26 mouse cellular contexts compared by ENCODE assay signal in genomic region chr9:58144664-58145063, GRCm38 (mm10). TPM values are rescaled to one million over a fixed set of nuclear protein-coding genes. Genes with fewer than 3 reads are reported as not detected.
DNase-seq lines count a peak whose midpoint lies in the region; ATAC-seq and TF ChIP-seq lines count a peak whose summit lies in the region.
"Had no signal": no experiment of that assay in that cellular context is flagged by ENCODE, and none has a peak within 500 bp of the region (broad histone marks: within the 10 kb centered on the region; RNA-seq: fewer than 3 reads in every experiment).

No protein-coding gene starts in this region.

- TF ChIP-seq CTCF in Patski (IDR thresholded peaks at IDR 0.05), result no peak

- POLR2A ChIA-PET in Patski (lab: Charles Lee), result interaction anchor here (0.6 to 1.8 kb wide), 5 partner anchors 9 to 89 kb away, joined by 3 to 8 read pairs (median 5); no protein-coding TSS in a partner anchor

- peaks cover 19% of the 10 kb centered on the region; the same call in 1 of the 2 replicates for H3K36me3 ChIP-seq in kidney, embryonic 15.5 days
- H3K36me3 ChIP-seq: embryonic facial prominence, embryonic 15.5 days; liver, embryonic 13.5 days had no signal

- in situ Hi-C loops in Patski (cut with MboI; ENCODE audit: low pct_unique_long_range_greater_than_20kb), result loop anchor here (5.0 kb wide), 1 partner anchor 87 kb away; no protein-coding TSS in a partner anchor

- no peak for ATAC-seq in kidney, embryonic 15.5 days (replicated peaks; ENCODE audit: low FRiP score)
- peak; percentile 69 for ATAC-seq in Patski
- ATAC-seq: hindbrain, embryonic 16.5 days; intestine, embryonic 16.5 days had no signal

- no peak overlapping the region for H3K9ac ChIP-seq in kidney, embryonic 15.5 days
- H3K9ac ChIP-seq: embryonic facial prominence, embryonic 15.5 days; limb, embryonic 12.5 days; liver, embryonic 13.5 days; lung, embryonic 14.5 days had no signal

- CTCF ChIA-PET in Patski (lab: Charles Lee), result interaction anchor here (1.1 to 1.6 kb wide), 4 partner anchors 9 to 106 kb away, joined by 3 to 7 read pairs (median 4); partner anchors contain the start of genes Islr and Islr2

- no peak overlapping the region for H3K4me3 ChIP-seq in kidney, embryonic 15.5 days (replicated peaks)
- H3K4me3 ChIP-seq: embryonic facial prominence, embryonic 15.5 days; gastrocnemius, adult 2 months; limb, embryonic 12.5 days; liver, embryonic 13.5 days; myocyte had no signal

- H3K9me3 ChIP-seq in kidney, embryonic 15.5 days (replicated peaks), result no peaks in the 10 kb centered on the region
- H3K9me3 ChIP-seq: embryonic facial prominence, embryonic 15.5 days; limb, embryonic 12.5 days; liver, embryonic 13.5 days had no signal

- 0 out of 2 replicates have a peak overlapping the region, but pooled peaks have one; percentile 1 for H3K27ac ChIP-seq in kidney, embryonic 15.5 days
- H3K27ac ChIP-seq: embryonic facial prominence, embryonic 15.5 days; gastrocnemius, adult 2 months; liver, embryonic 13.5 days had no signal

- WGBS in kidney, embryonic 15.5 days, result 44% methylated on average over 1 of the region's 1 CpGs

- no peak overlapping the region for H3K4me2 ChIP-seq in kidney, embryonic 15.5 days
- H3K4me2 ChIP-seq: embryonic facial prominence, embryonic 15.5 days; limb, embryonic 12.5 days; liver, embryonic 13.5 days; lung, embryonic 14.5 days had no signal

- no peak for DNase-seq in kidney, adult 8-10 months
- DNase-seq in Patski (ENCODE audit: low read depth, low spot score), result peak; percentile 89
- peak; percentile 45 for DNase-seq in embryo, embryonic 11 days
- DNase-seq in retina, postnatal 7 days (ENCODE audit: low read depth, low spot score), result peak; percentile 66
- DNase-seq in layer of hippocampus, adult 18-20 months (ENCODE audit: low spot score in 2 of 2), result no peak
- no peak for DNase-seq in right cerebral cortex, postnatal 36 days (ENCODE audit: low spot score in 2 of 2)
- DNase-seq: B cell, adult 2 months; cerebellum, adult 2 months; gastrocnemius, adult 2 months; heart, adult 11 months; heart, postnatal 36 days; kidney, postnatal 36 days; liver, embryonic 13.5 days; lung, embryonic 14.5 days; lung, postnatal 36 days; right cerebral cortex, postnatal 4 days; thymus, postnatal 36 days had no signal

- peaks cover 45% of the 10 kb centered on the region for H3K4me1 ChIP-seq in kidney, embryonic 15.5 days
- H3K4me1 ChIP-seq: liver, embryonic 13.5 days had no signal

- H3K27me3 ChIP-seq in kidney, embryonic 15.5 days, result no peaks in the 10 kb centered on the region
- no peaks in the 10 kb centered on the region for H3K27me3 ChIP-seq in Patski
- H3K27me3 ChIP-seq: embryonic facial prominence, embryonic 15.5 days; limb, embryonic 12.5 days; liver, embryonic 13.5 days had no signal

RNA-seq across cellular contexts. Expression of gene Ccdc33, which starts 26.0 kb away (rescaled TPM):
- 0.29 and 0.44 TPM in 2 replicates for polyA plus RNA-seq in kidney, embryonic 15.5 days (2015; fragmentation: Nextera tagmentation; extraction: Ambion mirVana)
- 0.60 TPM for polyA plus RNA-seq in Patski (2021)
- total RNA-seq in layer of hippocampus, adult 18-20 months (2021), result under 1 TPM; 0.91 to 0.94 TPM
- total RNA-seq: common myeloid progenitor, adult 5-6 weeks; gastrocnemius, adult 2 months; heart, postnatal 36 days had no signal
- polyA plus RNA-seq: heart, embryonic 14.5 days; liver, embryonic 13.5 days; lung, embryonic 14.5 days; myocyte; neural tube, embryonic 14.5 days had no signal

RNA-seq across cellular contexts. Expression of gene Islr, which starts 59.4 kb away (rescaled TPM):
- polyA plus RNA-seq in kidney, embryonic 15.5 days (2015; fragmentation: Nextera tagmentation; extraction: Ambion mirVana), result 78.7 and 94.7 TPM in 2 replicates
- 39.6 TPM for polyA plus RNA-seq in Patski (2021)
- 10 to 100 TPM; 10.1 to 15.5 TPM for total RNA-seq in layer of hippocampus, adult 18-20 months (2021)

RNA-seq across cellular contexts. Expression of gene Islr2, which starts 59.5 kb away (rescaled TPM):
- 0.39 and 0.51 TPM in 2 replicates for polyA plus RNA-seq in kidney, embryonic 15.5 days (2015; fragmentation: Nextera tagmentation; extraction: Ambion mirVana)
- 2.1 TPM for polyA plus RNA-seq in Patski (2021)
- 100 to 1,000 TPM; 113 to 122 TPM for total RNA-seq in layer of hippocampus, adult 18-20 months (2021)
- total RNA-seq: common myeloid progenitor, adult 5-6 weeks had no signal
- polyA plus RNA-seq: heart, embryonic 14.5 days; lung, embryonic 14.5 days had no signal

Comparison
In these comparisons a context has a peak if more than half of its experiments do, and no peak if none do; other contexts are left out.
1. DNase-seq: peak in Patski (single experiment), embryo, embryonic 11 days (single experiment) and retina, postnatal 7 days (single experiment); none in kidney, adult 8-10 months (0 of 2), layer of hippocampus, adult 18-20 months (0 of 2) and right cerebral cortex, postnatal 36 days (0 of 2).